Comparison of ENCODE assay signal across 8 mouse cellular contexts in the genomic region with DNA sequence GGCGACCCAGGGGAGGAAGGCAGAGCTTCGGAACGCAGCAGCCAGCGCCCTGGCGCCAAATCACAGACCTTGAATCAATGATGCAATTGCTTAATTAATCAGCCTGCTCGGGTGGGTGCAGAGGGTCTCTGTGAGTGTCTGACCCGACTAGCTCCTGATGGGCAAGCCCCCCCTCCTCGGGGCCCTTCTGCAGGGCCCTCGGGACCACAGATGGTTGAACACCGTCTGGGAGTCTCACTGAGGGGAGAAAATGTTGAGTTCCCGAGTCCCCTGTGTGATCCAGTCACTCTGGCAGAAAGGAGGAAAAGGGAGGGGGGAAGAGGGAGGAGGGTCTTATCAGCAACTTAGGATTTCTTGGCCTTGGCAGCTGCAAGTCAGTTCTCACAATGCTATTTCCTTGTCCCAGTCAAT.
DNase-seq lines count a peak whose midpoint lies in the region; ATAC-seq and TF ChIP-seq lines count a peak whose summit lies in the region.

No protein-coding gene starts in this region.

- H3K27ac ChIP-seq in intestine, embryonic 14.5 days (ENCODE audit: low read depth), result peak overlapping the region; percentile 59
- H3K27ac ChIP-seq in intestine, postnatal 0 days (ENCODE audit: low read depth, low read length), result no peak overlapping the region
- peak overlapping the region; percentile 37 for H3K27ac ChIP-seq in hindbrain, postnatal 0 days
- peak overlapping the region; percentile 80 for H3K27ac ChIP-seq in neural tube, embryonic 11.5 days (ENCODE audit: low read depth, low read length)

- peaks cover 59% of the 10 kb centered on the region for H3K4me1 ChIP-seq in intestine, embryonic 14.5 days (replicated peaks; ENCODE audit: control insufficient read depth, insufficient read depth, low read length)
- no peaks in the 10 kb centered on the region for H3K4me1 ChIP-seq in intestine, postnatal 0 days (replicated peaks; ENCODE audit: control insufficient read depth, insufficient read depth, low read length)
- peaks cover 65% of the 10 kb centered on the region for H3K4me1 ChIP-seq in hindbrain, postnatal 0 days (ENCODE audit: insufficient read depth, low read length)
- H3K4me1 ChIP-seq in neural tube, embryonic 11.5 days (ENCODE audit: control insufficient read depth, insufficient read depth, low read length), result peaks cover 73% of the 10 kb centered on the region

- no peaks in the 10 kb centered on the region for H3K36me3 ChIP-seq in intestine, embryonic 14.5 days (ENCODE audit: control insufficient read depth, insufficient read depth, low read length)
- H3K36me3 ChIP-seq in intestine, postnatal 0 days (ENCODE audit: control insufficient read depth, insufficient read depth), result no peaks in the 10 kb centered on the region
- H3K36me3 ChIP-seq in hindbrain, postnatal 0 days (ENCODE audit: insufficient read depth, low read length), result no peaks in the 10 kb centered on the region
- no peaks in the 10 kb centered on the region for H3K36me3 ChIP-seq in neural tube, embryonic 11.5 days (ENCODE audit: control insufficient read depth, insufficient read depth, low read length)

- H3K27me3 ChIP-seq in intestine, embryonic 14.5 days (replicated peaks; ENCODE audit: control insufficient read depth, insufficient read depth, low read length), result no peaks in the 10 kb centered on the region
- no peaks in the 10 kb centered on the region for H3K27me3 ChIP-seq in intestine, postnatal 0 days (replicated peaks; ENCODE audit: control insufficient read depth, insufficient read depth, low read length)
- H3K27me3 ChIP-seq in hindbrain, postnatal 0 days (ENCODE audit: insufficient read depth, low read length), result no peaks in the 10 kb centered on the region
- no peaks in the 10 kb centered on the region for H3K27me3 ChIP-seq in neural tube, embryonic 11.5 days (ENCODE audit: control insufficient read depth, insufficient read depth, low read length)

- ATAC-seq in intestine, embryonic 14.5 days (replicated peaks; ENCODE audit: low FRiP score, low TSS enrichment, low read depth), result 0 out of 2 replicates have a peak, but pooled peaks have one; percentile 30
- ATAC-seq in intestine, postnatal 0 days, result no peak
- ATAC-seq in hindbrain, postnatal 0 days, result no peak
- ATAC-seq in neural tube, embryonic 11.5 days (ENCODE audit: insufficient read depth, low FRiP score, low TSS enrichment), result no peak

- 14% methylated on average over 11 of the region's 11 CpGs for WGBS in intestine, embryonic 14.5 days
- 17% methylated on average over 11 of the region's 11 CpGs for WGBS in intestine, postnatal 0 days
- WGBS in hindbrain, postnatal 0 days, result 3% methylated on average over 11 of the region's 11 CpGs
- 5% methylated on average over 11 of the region's 11 CpGs for WGBS in neural tube, embryonic 11.5 days

- H3K9ac ChIP-seq in intestine, embryonic 14.5 days (ENCODE audit: low read length), result no peak overlapping the region
- no peak overlapping the region for H3K9ac ChIP-seq in intestine, postnatal 0 days (ENCODE audit: low read depth, low read length)
- H3K9ac ChIP-seq in hindbrain, postnatal 0 days (replicated peaks; ENCODE audit: low read length), result no peak overlapping the region
- peak overlapping the region; percentile 44; the same call in 1 of the 2 replicates for H3K9ac ChIP-seq in neural tube, embryonic 11.5 days (ENCODE audit: low read length)

- H3K4me3 ChIP-seq in intestine, embryonic 14.5 days (ENCODE audit: low read depth, low read length), result no peak overlapping the region
- no peak overlapping the region for H3K4me3 ChIP-seq in intestine, postnatal 0 days (ENCODE audit: low read depth, low read length)
- H3K4me3 ChIP-seq in hindbrain, postnatal 0 days (ENCODE audit: low read length), result no peak overlapping the region
- H3K4me3 ChIP-seq in neural tube, embryonic 11.5 days (ENCODE audit: low read depth, low read length), result no peak overlapping the region

- H3K9me3 ChIP-seq in intestine, embryonic 14.5 days (ENCODE audit: control insufficient read depth, low read length), result no peaks in the 10 kb centered on the region
- no peaks in the 10 kb centered on the region for H3K9me3 ChIP-seq in intestine, postnatal 0 days (ENCODE audit: control insufficient read depth)
- H3K9me3 ChIP-seq in hindbrain, postnatal 0 days (ENCODE audit: low read length), result no peaks in the 10 kb centered on the region
- no peaks in the 10 kb centered on the region for H3K9me3 ChIP-seq in neural tube, embryonic 11.5 days (ENCODE audit: control insufficient read depth, low read length)

- no peak for DNase-seq in intestine, embryonic 14.5 days (ENCODE audit: low spot score)
- DNase-seq in heart, adult 11 months, result peak; percentile 97
- no peak for DNase-seq in hindbrain, postnatal 0 days (ENCODE audit: low spot score)
- DNase-seq in neural tube, embryonic 11.5 days (ENCODE audit: low spot score), result no peak
- no peak for DNase-seq in right cerebral cortex, postnatal 10 days (ENCODE audit: low spot score in 2 of 2)
- DNase-seq in left cerebral cortex, adult 8-10 months (ENCODE audit: low spot score in 2 of 2), result no peak
- DNase-seq in thymus, postnatal 10 days (ENCODE audit: low spot score in 2 of 2), result no peak

- TF ChIP-seq CTCF in intestine, postnatal 0 days (IDR thresholded peaks at IDR 0.05; ENCODE audit: low read depth), result no peak
- no peak for TF ChIP-seq CTCF in hindbrain, postnatal 0 days (IDR thresholded peaks at IDR 0.05; ENCODE audit: low read depth)

- H3K4me2 ChIP-seq in intestine, embryonic 14.5 days (ENCODE audit: low read length), result peak overlapping the region; percentile 13; the same call in 1 of the 2 replicates
- H3K4me2 ChIP-seq in intestine, postnatal 0 days (replicated peaks; ENCODE audit: low read depth), result no peak overlapping the region
- 0 out of 2 replicates have a peak overlapping the region, but pooled peaks have one; percentile 10 for H3K4me2 ChIP-seq in hindbrain, postnatal 0 days (ENCODE audit: low read depth, low read length)
- H3K4me2 ChIP-seq in neural tube, embryonic 11.5 days (ENCODE audit: low read depth), result peak overlapping the region; percentile 21; the same call in 1 of the 2 replicates
